Mouse (Mus musculus): ENCODE results near the gene Cc2d2b.

DNA sequence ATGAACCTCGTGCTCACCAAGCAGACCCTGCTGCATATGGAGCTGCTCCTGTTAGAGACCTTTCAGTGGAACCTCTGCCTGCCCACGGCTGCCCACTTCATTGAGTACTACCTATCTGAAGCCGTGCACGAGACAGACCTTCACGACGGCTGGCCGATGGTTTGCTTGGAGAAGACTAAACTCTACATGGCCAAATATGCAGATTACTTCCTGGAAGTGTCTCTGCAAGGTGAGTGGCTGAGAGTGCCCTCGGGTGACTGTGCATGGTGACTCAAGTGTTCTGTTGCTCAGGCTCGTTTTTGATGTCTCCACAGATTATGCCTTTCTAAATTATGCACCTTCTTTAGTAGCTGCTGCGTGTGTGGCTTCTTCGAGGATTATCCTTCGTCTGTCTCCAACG lies 96.2 kb downstream of the Cc2d2b start:
- no peak for TF ChIP-seq CTCF (IDR thresholded peaks at IDR 0.05; ENCODE audit: borderline replicate concordance, extremely low read depth, insufficient read depth, insufficient read length)
- TF ChIP-seq POLR2A (IDR thresholded peaks at IDR 0.05; ENCODE audit: borderline replicate concordance, extremely low read depth, insufficient read depth, insufficient read length, poor library complexity, severe bottlenecking), result no peak
